Mouse (Mus musculus) kidney, adult 2 months (tissue): ENCODE results near the gene Mndal.
"Not testable (repeated sequence)": the region's sequence is repeated elsewhere in the genome, so short reads cannot be mapped to it uniquely, and the experiment has no call there.

Source experiments
- CTCF ChIP-seq: fragments of 200-500 bp; conservative IDR thresholded peaks from 2 replicates; pipeline ENCODE4 v1.5.1; 2011; ENCODE audit warnings: low read depth, mild to moderate bottlenecking, control low read depth, low read length, moderate library complexity, mixed read lengths; ENCODE audit not compliant: insufficient read depth, insufficient read length
- POLR2A ChIP-seq: fragments of 200-500 bp; IDR thresholded peaks from one replicate; pipeline ENCODE4 v1.6.1; 2011; ENCODE audit warnings: low read depth, low read length, control low read depth

GRCm38 (mm10) chr1:173887026-173887787, 55.1 kb downstream of the Mndal start:
- not testable (repeated sequence) for TF ChIP-seq POLR2A, CTCF
